19 mouse cellular contexts compared by ENCODE assay signal in genomic region chr8:78862046-78862445, GRCm38 (mm10). TPM values are rescaled to one million over a fixed set of nuclear protein-coding genes. Genes with fewer than 3 reads are reported as not detected.
DNase-seq lines count a peak whose midpoint lies in the region.
"Had no signal": no experiment of that assay in that cellular context is flagged by ENCODE, and none has a peak within 500 bp of the region (broad histone marks: within the 10 kb centered on the region; RNA-seq: fewer than 3 reads in every experiment).

No protein-coding gene starts in this region.

- 75% methylated on average over 9 of the region's 9 CpGs for WGBS in embryonic facial prominence, embryonic 10.5 days

- H3K27ac ChIP-seq in embryonic facial prominence, embryonic 10.5 days (replicated peaks), result no peak overlapping the region
- H3K27ac ChIP-seq: embryonic facial prominence, embryonic 12.5 days; forebrain, embryonic 15.5 days; heart, embryonic 13.5 days; hindbrain, embryonic 14.5 days had no signal

- no peaks in the 10 kb centered on the region for H3K36me3 ChIP-seq in embryonic facial prominence, embryonic 10.5 days (replicated peaks)
- H3K36me3 ChIP-seq: embryonic facial prominence, embryonic 12.5 days; forebrain, embryonic 15.5 days; heart, embryonic 13.5 days had no signal

- H3K4me1 ChIP-seq in embryonic facial prominence, embryonic 10.5 days, result no peaks in the 10 kb centered on the region
- H3K4me1 ChIP-seq: forebrain, embryonic 15.5 days; heart, embryonic 13.5 days had no signal

- H3K4me3 ChIP-seq in embryonic facial prominence, embryonic 10.5 days, result no peak overlapping the region
- H3K4me3 ChIP-seq: embryonic facial prominence, embryonic 12.5 days; forebrain, embryonic 15.5 days; heart, embryonic 13.5 days had no signal

- H3K27me3 ChIP-seq in embryonic facial prominence, embryonic 10.5 days (replicated peaks; ENCODE audit: low read depth, poor library complexity, severe bottlenecking), result no peaks in the 10 kb centered on the region
- H3K27me3 ChIP-seq: embryonic facial prominence, embryonic 12.5 days; forebrain, embryonic 15.5 days; heart, embryonic 13.5 days had no signal

- DNase-seq in gastrocnemius, postnatal 14 days, result peak; percentile 11
- DNase-seq in gastrocnemius, postnatal 25 days, result no peak
- peak; percentile 7 for DNase-seq in left cerebral cortex, postnatal 4 days
- DNase-seq in left cerebral cortex, adult 9 months (ENCODE audit: low spot score in 2 of 2), result no peak
- DNase-seq in right cerebral cortex, postnatal 10 days (ENCODE audit: low spot score in 2 of 2), result peak; percentile 26 to 30
- DNase-seq in right cerebral cortex, postnatal 4 days, result no peak
- no peak for DNase-seq in embryonic facial prominence, embryonic 10.5 days (ENCODE audit: low spot score)
- DNase-seq: adrenal gland, adult 8-10 months; adrenal gland, postnatal 36 days; cerebellum, adult 11 months; cerebellum, adult 8-10 months; cerebellum, postnatal 36 days; embryo, embryonic 11 days; heart, postnatal 4 days; kidney, adult 8-10 months had no signal

- intact Hi-C loops in gastrocnemius, postnatal 14 days (cut with DNase I; ENCODE audit: low total_unique reads), result no loop called here
- intact Hi-C loops in left cerebral cortex, postnatal 4 days (cut with DNase I), result no loop called here

- H3K9me3 ChIP-seq in embryonic facial prominence, embryonic 10.5 days, result no peaks in the 10 kb centered on the region
- H3K9me3 ChIP-seq: embryonic facial prominence, embryonic 12.5 days; forebrain, embryonic 15.5 days; heart, embryonic 13.5 days had no signal

RNA-seq across cellular contexts. Expression of gene Lsm6, which starts 41.1 kb away (rescaled TPM):
- 10 to 100 TPM; 72.2 to 78.6 TPM for total RNA-seq in gastrocnemius, postnatal 14 days (2021)
- total RNA-seq in gastrocnemius, postnatal 25 days (2021), result 10 to 100 TPM; 58.0 to 73.7 TPM
- 10 to 100 TPM; 68.3 to 77.1 TPM for total RNA-seq in left cerebral cortex, postnatal 4 days (2021)
- 291 and 299 TPM in 2 replicates for polyA plus RNA-seq in embryonic facial prominence, embryonic 10.5 days (2016; fragmentation: Nextera tagmentation; extraction: Ambion mirVana)

Comparison
In these comparisons a context has a peak if more than half of its experiments do, and no peak if none do; other contexts are left out.
1. DNase-seq: peak in gastrocnemius, postnatal 14 days (single experiment), left cerebral cortex, postnatal 4 days (single experiment) and right cerebral cortex, postnatal 10 days (2 of 2); none in gastrocnemius, postnatal 25 days (single experiment), left cerebral cortex, adult 9 months (0 of 2), right cerebral cortex, postnatal 4 days (single experiment) and embryonic facial prominence, embryonic 10.5 days (single experiment).